Mouse (Mus musculus) midbrain, embryonic 12.5 days (tissue): ENCODE measurements around the gene Prmt3. TPM values are rescaled to one million over a fixed set of nuclear protein-coding genes. Genes with fewer than 3 reads are reported as not detected.

Experiments
- ATAC-seq: fragments of 200-750 bp; cut with Nextera tagmentation; 2 replicates; pipeline ENCODE4 v1.8.0; 2017; ENCODE audit warnings: low read depth, moderate TSS enrichment, moderate library complexity; ENCODE audit not compliant: low FRiP score
- H3K27ac ChIP-seq: fragments of 300-500 bp; sonication (generic); replicated peaks from 2 replicates; pipeline ENCODE4 v1.5.1; 2016; ENCODE audit warnings: mild to moderate bottlenecking
- H3K27me3 ChIP-seq: fragments of 300-500 bp; sonication (generic); 2 replicates; pipeline ENCODE4 v1.6.1; 2016; ENCODE audit warnings: mild to moderate bottlenecking
- H3K36me3 ChIP-seq: fragments of 300-500 bp; sonication (generic); 2 replicates; pipeline ENCODE4 v1.6.1; 2016
- H3K4me1 ChIP-seq: fragments of 300-500 bp; sonication (generic); 2 replicates; pipeline ENCODE4 v1.6.1; 2016
- H3K4me2 ChIP-seq: fragments of 300-500 bp; sonication (generic); replicated peaks from 2 replicates; pipeline ENCODE4 v1.6.1; 2016; ENCODE audit warnings: mild to moderate bottlenecking, moderate library complexity
- H3K4me3 ChIP-seq: fragments of 300-500 bp; sonication (generic); 2 replicates; pipeline ENCODE4 v1.5.1; 2016; ENCODE audit warnings: mild to moderate bottlenecking
- H3K9ac ChIP-seq: fragments of 300-500 bp; sonication (generic); replicated peaks from 2 replicates; pipeline ENCODE4 v1.6.1; 2016; ENCODE audit warnings: mild to moderate bottlenecking, moderate library complexity
- H3K9me3 ChIP-seq: fragments of 300-500 bp; sonication (generic); 2 replicates; pipeline ENCODE4 v1.6.1; 2016; ENCODE audit warnings: mild to moderate bottlenecking
- WGBS: fragments of 180-500 bp; shearing (Covaris S2); methylation state at CpG from one replicate; pipeline ENCODE4 v1.1.7; 2016; 5-methylcytosine and 5-hydroxymethylcytosine counted together
- polyA plus RNA-seq: library from polyadenylated mRNA; unstranded; fragments of >200 nt; fragmentation: Nextera tagmentation; extraction: Ambion mirVana; gene quantifications from 2 replicates; pipeline ENCODE4 v1.2.1, GENCODE M21; 2016

Gene Prmt3
- polyA plus RNA-seq, 1 experiment from 2014 or later: 78.4 TPM

GRCm38 (mm10) chr7:49804638-49805165 lies 26.6 kb downstream of the Prmt3 start:
- H3K4me2 ChIP-seq: no peak overlapping the region
- 84% methylated on average over 5 of the region's 5 CpGs for WGBS
- no peak overlapping the region for H3K27ac ChIP-seq
- no peak for ATAC-seq
- H3K27me3 ChIP-seq: no peaks in the 10 kb centered on the region
- peaks cover 29% of the 10 kb centered on the region for H3K36me3 ChIP-seq
- H3K9me3 ChIP-seq: no peaks in the 10 kb centered on the region
- no peak overlapping the region for H3K9ac ChIP-seq
- peaks cover 2% of the 10 kb centered on the region; the same call in 1 of the 2 replicates for H3K4me1 ChIP-seq
- no peak overlapping the region for H3K4me3 ChIP-seq

- Histone ChIP-seq H3K4me2 (no peak overlapping the region), H3K4me3 (no peak overlapping the region), H3K9ac (no peak overlapping the region), H3K36me3 (peaks cover 23% of the 10 kb centered on the region), H3K4me1 (peaks cover 4% of the 10 kb centered on the region; the same call in 1 of the 2 replicates), H3K9me3 (no peaks in the 10 kb centered on the region), H3K27me3 (no peaks in the 10 kb centered on the region), H3K27ac (no peak overlapping the region)
- 81% methylated on average over 3 of the region's 3 CpGs for WGBS
- ATAC-seq: no peak
Observed at GRCm38 (mm10) chr7:49805618-49806017, 27.5 kb downstream of the Prmt3 start.

GRCm38 (mm10) chr7:49807093-49807682 lies 29.0 kb downstream of the Prmt3 start:
- Histone ChIP-seq H3K9me3 (no peaks in the 10 kb centered on the region), H3K9ac (no peak overlapping the region), H3K36me3 (peaks cover 18% of the 10 kb centered on the region), H3K4me2 (no peak overlapping the region), H3K4me1 (peaks cover 4% of the 10 kb centered on the region; the same call in 1 of the 2 replicates), H3K27me3 (no peaks in the 10 kb centered on the region), H3K4me3 (no peak overlapping the region), H3K27ac (no peak overlapping the region)
- 84% methylated on average over 9 of the region's 9 CpGs for WGBS
- ATAC-seq: no peak

- H3K27me3 ChIP-seq: no peaks in the 10 kb centered on the region
- H3K4me1 ChIP-seq: peaks cover 4% of the 10 kb centered on the region; the same call in 1 of the 2 replicates
- H3K36me3 ChIP-seq: peaks cover 18% of the 10 kb centered on the region
- no peak overlapping the region for H3K4me2 ChIP-seq
- H3K9me3 ChIP-seq: no peaks in the 10 kb centered on the region
- H3K4me3 ChIP-seq: no peak overlapping the region
- no peak; the same call in 1 of the 2 replicates for ATAC-seq
- no peak overlapping the region for H3K9ac ChIP-seq
- 86% methylated on average over 17 of the region's 17 CpGs for WGBS
- H3K27ac ChIP-seq: no peak overlapping the region
Observed at GRCm38 (mm10) chr7:49807846-49808622, 29.9 kb downstream of the Prmt3 start.

- Histone ChIP-seq H3K4me3 (no peak overlapping the region), H3K9me3 (no peaks in the 10 kb centered on the region), H3K4me2 (no peak overlapping the region), H3K9ac (no peak overlapping the region), H3K36me3 (peaks cover 18% of the 10 kb centered on the region), H3K27me3 (no peaks in the 10 kb centered on the region), H3K27ac (no peak overlapping the region), H3K4me1 (peaks cover 4% of the 10 kb centered on the region; the same call in 1 of the 2 replicates)
- 94% methylated on average over 6 of the region's 6 CpGs for WGBS
- ATAC-seq: no peak
Observed at GRCm38 (mm10) chr7:49809100-49809499, 31.0 kb downstream of the Prmt3 start.

- WGBS: 64% methylated on average over 3 of the region's 3 CpGs
- ATAC-seq: no peak
- H3K4me3 ChIP-seq: no peak overlapping the region
- peaks cover 4% of the 10 kb centered on the region; the same call in 1 of the 2 replicates for H3K4me1 ChIP-seq
- H3K4me2 ChIP-seq: no peak overlapping the region
- no peak overlapping the region for H3K27ac ChIP-seq
- H3K36me3 ChIP-seq: peaks cover 18% of the 10 kb centered on the region
- H3K27me3 ChIP-seq: no peaks in the 10 kb centered on the region
- H3K9ac ChIP-seq: no peak overlapping the region
- no peaks in the 10 kb centered on the region for H3K9me3 ChIP-seq
Observed at GRCm38 (mm10) chr7:49809562-49809961, 31.4 kb downstream of the Prmt3 start.

GRCm38 (mm10) chr7:49811346-49811745 lies 33.2 kb downstream of the Prmt3 start:
- Histone ChIP-seq H3K9me3 (no peaks in the 10 kb centered on the region), H3K36me3 (peaks cover 23% of the 10 kb centered on the region), H3K27me3 (no peaks in the 10 kb centered on the region), H3K4me1 (peaks cover 4% of the 10 kb centered on the region; the same call in 1 of the 2 replicates), H3K4me3 (no peak overlapping the region), H3K4me2 (no peak overlapping the region), H3K9ac (no peak overlapping the region), H3K27ac (no peak overlapping the region)
- no peak for ATAC-seq
- 58% methylated on average over 4 of the region's 4 CpGs for WGBS

- H3K27ac ChIP-seq: peak overlapping the region; percentile 35; the same call in 1 of the 2 replicates
- peak; percentile 85 for ATAC-seq
- peaks cover 11% of the 10 kb centered on the region for H3K4me1 ChIP-seq
- H3K4me3 ChIP-seq: no peak overlapping the region
- H3K27me3 ChIP-seq: peaks cover 4% of the 10 kb centered on the region; the same call in 1 of the 2 replicates
- no peaks in the 10 kb centered on the region for H3K9me3 ChIP-seq
- no peak overlapping the region for H3K9ac ChIP-seq
- peaks cover 16% of the 10 kb centered on the region for H3K36me3 ChIP-seq
- 27% methylated on average over 4 of the region's 4 CpGs for WGBS
- no peak overlapping the region for H3K4me2 ChIP-seq
Observed at GRCm38 (mm10) chr7:49819393-49819792, 41.2 kb downstream of the Prmt3 start.

GRCm38 (mm10) chr7:49821370-49821769 lies 43.2 kb downstream of the Prmt3 start:
- Histone ChIP-seq H3K9me3 (no peaks in the 10 kb centered on the region), H3K4me2 (no peak overlapping the region), H3K36me3 (peaks cover 11% of the 10 kb centered on the region), H3K9ac (no peak overlapping the region), H3K27ac (no peak overlapping the region), H3K27me3 (peaks cover 4% of the 10 kb centered on the region; the same call in 1 of the 2 replicates), H3K4me3 (no peak overlapping the region), H3K4me1 (peaks cover 11% of the 10 kb centered on the region)
- WGBS: 93% methylated on average over 1 of the region's 1 CpGs
- no peak for ATAC-seq

GRCm38 (mm10) chr7:49822028-49822427 lies 43.9 kb downstream of the Prmt3 start:
- H3K9ac ChIP-seq: no peak overlapping the region
- peaks cover 4% of the 10 kb centered on the region; the same call in 1 of the 2 replicates for H3K27me3 ChIP-seq
- H3K36me3 ChIP-seq: peaks cover 17% of the 10 kb centered on the region
- no peak for ATAC-seq
- 88% methylated on average over 2 of the region's 2 CpGs for WGBS
- no peaks in the 10 kb centered on the region for H3K9me3 ChIP-seq
- H3K4me1 ChIP-seq: peaks cover 11% of the 10 kb centered on the region
- no peak overlapping the region for H3K27ac ChIP-seq
- no peak overlapping the region for H3K4me3 ChIP-seq
- no peak overlapping the region for H3K4me2 ChIP-seq

GRCm38 (mm10) chr7:49823595-49823994 lies 45.4 kb downstream of the Prmt3 start:
- no peak overlapping the region for H3K27ac ChIP-seq
- peaks cover 9% of the 10 kb centered on the region for H3K4me1 ChIP-seq
- H3K9me3 ChIP-seq: no peaks in the 10 kb centered on the region
- WGBS: 84% methylated on average over 4 of the region's 4 CpGs
- no peak for ATAC-seq
- H3K4me2 ChIP-seq: no peak overlapping the region
- no peak overlapping the region for H3K4me3 ChIP-seq
- no peak overlapping the region for H3K9ac ChIP-seq
- H3K36me3 ChIP-seq: peaks cover 24% of the 10 kb centered on the region
- H3K27me3 ChIP-seq: no peaks in the 10 kb centered on the region

GRCm38 (mm10) chr7:49824043-49824442 lies 45.9 kb downstream of the Prmt3 start:
- Histone ChIP-seq H3K9me3 (no peaks in the 10 kb centered on the region), H3K4me1 (peaks cover 5% of the 10 kb centered on the region), H3K36me3 (peaks cover 29% of the 10 kb centered on the region), H3K9ac (no peak overlapping the region), H3K27ac (no peak overlapping the region), H3K4me3 (no peak overlapping the region), H3K4me2 (no peak overlapping the region), H3K27me3 (no peaks in the 10 kb centered on the region)
- WGBS: 94% methylated on average over 6 of the region's 6 CpGs
- ATAC-seq: no peak
